Mouse (Mus musculus) ovary, postnatal 14 days (tissue): ENCODE data around the gene Tns2.
"Not testable (repeated sequence)": the region's sequence is repeated elsewhere in the genome, so short reads cannot be mapped to it uniquely, and the experiment has no call there.

Source experiments
- DNase-seq: peaks from one replicate; pipeline ENCODE4 v3.0.0; 2022; ENCODE audit warnings: low spot score

The Tns2 gene

GRCm38 (mm10) chr15:102142914-102143912 is 43.0 kb downstream of the Tns2 start:
- no peak for DNase-seq

- DNase-seq = peak; percentile 36
Measured at GRCm38 (mm10) chr15:102144274-102144711, 44.1 kb downstream of the Tns2 start, which contains the start of gene Igfbp6. Gene Igfbp6, plus strand, starts transcription at chr15:102144362.

GRCm38 (mm10) chr15:102144726-102145125 is 44.5 kb downstream of the Tns2 start:
- no peak for DNase-seq

- DNase-seq = no peak
Measured at GRCm38 (mm10) chr15:102145330-102145729, 45.1 kb downstream of the Tns2 start.

GRCm38 (mm10) chr15:102146089-102146488 is 45.9 kb downstream of the Tns2 start:
- no peak for DNase-seq

GRCm38 (mm10) chr15:102146882-102147281 is 46.7 kb downstream of the Tns2 start:
- DNase-seq = peak; percentile 36

GRCm38 (mm10) chr15:102147674-102148402 is 47.6 kb downstream of the Tns2 start:
- DNase-seq = no peak

- DNase-seq = no peak
Measured at GRCm38 (mm10) chr15:102149561-102149960, 49.3 kb downstream of the Tns2 start.

GRCm38 (mm10) chr15:102150301-102151135 is 50.3 kb downstream of the Tns2 start, which contains the start of gene Soat2:
Gene Soat2, plus strand, starts transcription at chr15:102150526.
- DNase-seq = no peak

GRCm38 (mm10) chr15:102152646-102153045 is 52.4 kb downstream of the Tns2 start:
- DNase-seq = no peak

- not testable (repeated sequence) for DNase-seq
Measured at GRCm38 (mm10) chr15:102155006-102155405, 54.8 kb downstream of the Tns2 start.

GRCm38 (mm10) chr15:102156836-102157235 is 56.6 kb downstream of the Tns2 start:
- no peak for DNase-seq

GRCm38 (mm10) chr15:102160415-102161060 is 60.3 kb downstream of the Tns2 start:
- DNase-seq = no peak

- DNase-seq = no peak
Measured at GRCm38 (mm10) chr15:102163900-102164693, 63.9 kb downstream of the Tns2 start.

- no peak for DNase-seq
Measured at GRCm38 (mm10) chr15:102165468-102166100, 65.4 kb downstream of the Tns2 start.
